8 mouse cellular contexts compared by ENCODE assay signal in genomic region chr19:46961047-46961651, GRCm38 (mm10). TPM values are rescaled to one million over a fixed set of nuclear protein-coding genes. Genes with fewer than 3 reads are reported as not detected.
DNase-seq lines count a peak whose midpoint lies in the region; ATAC-seq and TF ChIP-seq lines count a peak whose summit lies in the region.

No protein-coding gene starts in this region.

- H3K27ac ChIP-seq in lung, postnatal 0 days (ENCODE audit: low read length), result peak overlapping the region; percentile 98
- peak overlapping the region; percentile 97 for H3K27ac ChIP-seq in embryonic facial prominence, embryonic 12.5 days
- H3K27ac ChIP-seq in limb, embryonic 11.5 days (replicated peaks; ENCODE audit: low read depth, low read length), result peak overlapping the region; percentile 96
- H3K27ac ChIP-seq in olfactory bulb, adult 2 months (ENCODE audit: insufficient read depth, low read depth, low read length), result peak overlapping the region; percentile 89

- peak overlapping the region; percentile 94 for H3K9ac ChIP-seq in lung, postnatal 0 days (replicated peaks; ENCODE audit: low read depth)
- peak overlapping the region; percentile 91 for H3K9ac ChIP-seq in embryonic facial prominence, embryonic 12.5 days
- peak overlapping the region; percentile 90 for H3K9ac ChIP-seq in limb, embryonic 11.5 days (ENCODE audit: low read length)

- peak; percentile 7; the same call in 1 of the 2 replicates for ATAC-seq in lung, postnatal 0 days
- ATAC-seq in embryonic facial prominence, embryonic 12.5 days (ENCODE audit: insufficient number of reproducible peaks, insufficient read depth, low FRiP score, low TSS enrichment), result no peak
- no peak for ATAC-seq in limb, embryonic 11.5 days (ENCODE audit: insufficient number of reproducible peaks, low FRiP score, low TSS enrichment, low read depth)
- no peak for ATAC-seq in cerebellum, adult (ENCODE audit: insufficient number of reproducible peaks, low FRiP score, low TSS enrichment)

- no peaks in the 10 kb centered on the region for H3K27me3 ChIP-seq in lung, postnatal 0 days (replicated peaks; ENCODE audit: insufficient read depth, low read length)
- no peaks in the 10 kb centered on the region for H3K27me3 ChIP-seq in embryonic facial prominence, embryonic 12.5 days
- no peaks in the 10 kb centered on the region for H3K27me3 ChIP-seq in limb, embryonic 11.5 days (ENCODE audit: control insufficient read depth, insufficient read depth, low read length)

- no peak for DNase-seq in lung, postnatal 0 days (ENCODE audit: low spot score)
- DNase-seq in lung, postnatal 14 days, result no peak
- no peak for DNase-seq in limb, embryonic 11.5 days (ENCODE audit: low spot score)
- no peak for DNase-seq in cerebellum, adult 11-12 months
- DNase-seq in spleen, postnatal 4 days (ENCODE audit: low spot score in 2 of 2), result no peak

- H3K9me3 ChIP-seq in lung, postnatal 0 days (ENCODE audit: low read length), result no peaks in the 10 kb centered on the region
- no peaks in the 10 kb centered on the region for H3K9me3 ChIP-seq in embryonic facial prominence, embryonic 12.5 days
- H3K9me3 ChIP-seq in limb, embryonic 11.5 days (ENCODE audit: control insufficient read depth, low read length), result no peaks in the 10 kb centered on the region

- peak overlapping the region; percentile 71 for H3K4me2 ChIP-seq in lung, postnatal 0 days (replicated peaks; ENCODE audit: low read depth, low read length)
- peak overlapping the region; percentile 59 for H3K4me2 ChIP-seq in embryonic facial prominence, embryonic 12.5 days (replicated peaks)
- peak overlapping the region; percentile 64 for H3K4me2 ChIP-seq in limb, embryonic 11.5 days (ENCODE audit: low read depth, severe bottlenecking)

- 4% methylated on average over 22 of the region's 22 CpGs for WGBS in lung, postnatal 0 days
- 7% methylated on average over 22 of the region's 22 CpGs for WGBS in embryonic facial prominence, embryonic 12.5 days
- WGBS in limb, embryonic 11.5 days, result 9% methylated on average over 19 of the region's 22 CpGs
- 3% methylated on average over 22 of the region's 22 CpGs for WGBS in olfactory bulb, adult 2 months

- TF ChIP-seq CTCF in lung, postnatal 0 days (IDR thresholded peaks at IDR 0.05), result no peak
- TF ChIP-seq CTCF in olfactory bulb, adult 2 months (IDR thresholded peaks at IDR 0.05; ENCODE audit: insufficient read depth, low read depth, low read length), result no peak

- H3K4me1 ChIP-seq in lung, postnatal 0 days (ENCODE audit: insufficient read depth, low read depth, low read length), result peaks cover 14% of the 10 kb centered on the region; the same call in 1 of the 2 replicates
- H3K4me1 ChIP-seq in embryonic facial prominence, embryonic 12.5 days, result peaks cover 30% of the 10 kb centered on the region
- H3K4me1 ChIP-seq in limb, embryonic 11.5 days (ENCODE audit: control insufficient read depth, insufficient read depth, low read length), result peaks cover 7% of the 10 kb centered on the region; the same call in 1 of the 2 replicates
- peaks cover 6% of the 10 kb centered on the region for H3K4me1 ChIP-seq in olfactory bulb, adult 2 months (ENCODE audit: control insufficient read depth, insufficient read depth, low read length)

- TF ChIP-seq EP300 in lung, postnatal 0 days (IDR thresholded peaks at IDR 0.05), result no peak

- no peak for TF ChIP-seq POLR2A in olfactory bulb, adult 2 months (IDR thresholded peaks at IDR 0.05; ENCODE audit: insufficient read depth, low read depth, low read length)

- H3K36me3 ChIP-seq in lung, postnatal 0 days (ENCODE audit: insufficient read depth, low read length), result no peaks in the 10 kb centered on the region
- no peaks in the 10 kb centered on the region for H3K36me3 ChIP-seq in embryonic facial prominence, embryonic 12.5 days
- H3K36me3 ChIP-seq in limb, embryonic 11.5 days (ENCODE audit: control insufficient read depth, insufficient read depth, low read length), result no peaks in the 10 kb centered on the region

- H3K4me3 ChIP-seq in lung, postnatal 0 days (ENCODE audit: low read depth, low read length), result peak overlapping the region; percentile 82
- H3K4me3 ChIP-seq in embryonic facial prominence, embryonic 12.5 days, result peak overlapping the region; percentile 68
- peak overlapping the region; percentile 74 for H3K4me3 ChIP-seq in limb, embryonic 11.5 days (ENCODE audit: low read depth, low read length)
- H3K4me3 ChIP-seq in olfactory bulb, adult 2 months (ENCODE audit: insufficient read depth, low read depth, low read length), result peak overlapping the region; percentile 58

RNA-seq across cellular contexts. Expression of gene Ina, which starts 53.3 kb away (rescaled TPM):
- polyA plus RNA-seq in lung, postnatal 0 days (2015; fragmentation: Nextera tagmentation; extraction: Ambion mirVana), result 0.04 and 0.08 TPM in 2 replicates
- 39.4 and 50.5 TPM in 2 replicates for polyA plus RNA-seq in embryonic facial prominence, embryonic 12.5 days (2016; fragmentation: Nextera tagmentation; extraction: Ambion mirVana)
- 0.35 and 0.44 TPM in 2 replicates for polyA plus RNA-seq in limb, embryonic 11.5 days (2014; fragmentation: Nextera tagmentation; extraction: Ambion mirVana)
- not detected in 2 replicates for polyA plus RNA-seq in olfactory bulb, adult 2 months (2012; ENCODE audit: insufficient read depth, insufficient read length, low replicate concordance, missing spikeins)

RNA-seq across cellular contexts. Expression of gene Nt5c2, which starts 53.8 kb away (rescaled TPM):
- 45.3 and 45.5 TPM in 2 replicates for polyA plus RNA-seq in lung, postnatal 0 days (2015; fragmentation: Nextera tagmentation; extraction: Ambion mirVana)
- polyA plus RNA-seq in embryonic facial prominence, embryonic 12.5 days (2016; fragmentation: Nextera tagmentation; extraction: Ambion mirVana), result 75.2 and 76.1 TPM in 2 replicates
- 75.2 and 94.6 TPM in 2 replicates for polyA plus RNA-seq in limb, embryonic 11.5 days (2014; fragmentation: Nextera tagmentation; extraction: Ambion mirVana)
- polyA plus RNA-seq in olfactory bulb, adult 2 months (2012; ENCODE audit: insufficient read depth, insufficient read length, low replicate concordance, missing spikeins), result not detected in 2 replicates
